In genomic region chr13:43243793-43244192, GRCm38 (mm10) we compare ENCODE assay signal across 12 mouse cellular contexts.
A peak's percentile ranks its signal among the peaks of the same experiment; 100 is the strongest.
DNase-seq lines count a peak whose midpoint lies in the region; ATAC-seq and TF ChIP-seq lines count a peak whose summit lies in the region.
"Had no signal": no experiment of that assay in that cellular context is flagged by ENCODE, and none has a peak within 500 bp of the region (broad histone marks: within the 10 kb centered on the region; RNA-seq: fewer than 3 reads in every experiment).

No protein-coding gene starts in this region.

- H3K27ac ChIP-seq in left cerebral cortex, adult 2 months: peak overlapping the region; percentile 53
- peak overlapping the region; percentile 47; the same call in 1 of the 2 replicates for H3K27ac ChIP-seq in embryonic facial prominence, embryonic 11.5 days (replicated peaks; ENCODE audit: low read depth, low read length)
- H3K27ac ChIP-seq in liver, embryonic 15.5 days (replicated peaks): peak overlapping the region; percentile 19; the same call in 1 of the 2 replicates
- H3K27ac ChIP-seq: hindbrain, embryonic 14.5 days had no signal

- H3K9ac ChIP-seq in embryonic facial prominence, embryonic 11.5 days (replicated peaks; ENCODE audit: low read length): no peak overlapping the region
- no peak overlapping the region for H3K9ac ChIP-seq in liver, embryonic 15.5 days
- H3K9ac ChIP-seq: forebrain, postnatal 0 days; hindbrain, embryonic 14.5 days had no signal

- no peaks in the 10 kb centered on the region for H3K9me3 ChIP-seq in embryonic facial prominence, embryonic 11.5 days (replicated peaks; ENCODE audit: control insufficient read depth, low read length)
- H3K9me3 ChIP-seq in liver, embryonic 15.5 days (replicated peaks): no peaks in the 10 kb centered on the region

- H3K4me3 ChIP-seq in left cerebral cortex, adult 2 months: no peak overlapping the region
- H3K4me3 ChIP-seq in embryonic facial prominence, embryonic 11.5 days (ENCODE audit: low read depth, low read length): no peak overlapping the region
- H3K4me3 ChIP-seq in liver, embryonic 15.5 days (replicated peaks): no peak overlapping the region

- no peaks in the 10 kb centered on the region for H3K27me3 ChIP-seq in embryonic facial prominence, embryonic 11.5 days (ENCODE audit: control insufficient read depth, insufficient read depth, low read length)
- no peaks in the 10 kb centered on the region for H3K27me3 ChIP-seq in liver, embryonic 15.5 days

- H3K4me1 ChIP-seq in embryonic facial prominence, embryonic 11.5 days (ENCODE audit: control insufficient read depth, insufficient read depth, low read length): no peaks in the 10 kb centered on the region
- H3K4me1 ChIP-seq in liver, embryonic 15.5 days (replicated peaks): peaks cover 56% of the 10 kb centered on the region

- ATAC-seq in embryonic facial prominence, embryonic 11.5 days (replicated peaks; ENCODE audit: insufficient number of reproducible peaks, low FRiP score, low TSS enrichment, low read depth): no peak
- no peak for ATAC-seq in liver, embryonic 15.5 days (ENCODE audit: insufficient read depth)
- ATAC-seq: forebrain, postnatal 0 days had no signal

- peak; percentile 59 for DNase-seq in embryo, embryonic 10 days (ENCODE audit: low spot score)
- no peak for DNase-seq in embryo, embryonic 9.5 days (ENCODE audit: extremely low spot score)
- no peak for DNase-seq in left cerebral cortex, adult 2 months (ENCODE audit: extremely low spot score in 1 of 2, low spot score in 2 of 2)
- DNase-seq in left cerebral cortex, adult 9 months (ENCODE audit: low spot score in 2 of 2): no peak
- peak; percentile 67 for DNase-seq in embryonic facial prominence, embryonic 11.5 days (ENCODE audit: low spot score)
- no peak for DNase-seq in right cerebral cortex, postnatal 4 days
- no peak for DNase-seq in urinary bladder, postnatal 14 days (ENCODE audit: low spot score)
- DNase-seq: forebrain, postnatal 0 days; heart, adult 18-20 months; thymus, postnatal 14 days had no signal

- TF ChIP-seq CTCF in left cerebral cortex, adult 2 months (IDR thresholded peaks at IDR 0.05): no peak

- intact Hi-C loops in left cerebral cortex, adult 2 months (cut with DNase I): no loop called here

- WGBS in embryonic facial prominence, embryonic 11.5 days: 20% methylated on average over 7 of the region's 7 CpGs
- 56% methylated on average over 7 of the region's 7 CpGs for WGBS in liver, embryonic 15.5 days (ENCODE audit: insufficient replicate concordance)

- no peak overlapping the region for H3K4me2 ChIP-seq in embryonic facial prominence, embryonic 11.5 days (ENCODE audit: low read depth, low read length)
- no peak overlapping the region for H3K4me2 ChIP-seq in liver, embryonic 15.5 days
- H3K4me2 ChIP-seq: hindbrain, embryonic 14.5 days had no signal

- H3K36me3 ChIP-seq in embryonic facial prominence, embryonic 11.5 days (replicated peaks; ENCODE audit: control insufficient read depth, insufficient read depth, low read depth, low read length): no peaks in the 10 kb centered on the region
- no peaks in the 10 kb centered on the region for H3K36me3 ChIP-seq in liver, embryonic 15.5 days (replicated peaks)

Comparison
In these comparisons a context has a peak if more than half of its experiments do, and no peak if none do; other contexts are left out.
1. DNase-seq: peak in embryo, embryonic 10 days (single experiment) and embryonic facial prominence, embryonic 11.5 days (single experiment); none in embryo, embryonic 9.5 days (single experiment), left cerebral cortex, adult 2 months (0 of 2), left cerebral cortex, adult 9 months (0 of 2), right cerebral cortex, postnatal 4 days (single experiment) and urinary bladder, postnatal 14 days (single experiment).
2. Peak in every context shown above with its lines, with median percentiles within 50 percentile points of each other: H3K27ac ChIP-seq.